Mouse (Mus musculus) olfactory bulb, adult 2 months (tissue): ENCODE measurements at regions not wholly inside any gene's neighbourhood (a gene's known extent, or its start where the extent isn't known, plus 50 kb on each side); places are given as distances from the start of the nearest gene placed in this dataset.

ENCODE experiments used
- CTCF ChIP-seq: fragments of 200-500 bp; IDR thresholded peaks from 2 replicates; pipeline ENCODE4 v1.5.1; 2012; ENCODE audit warnings: low read depth, mild to moderate bottlenecking, low read length, moderate library complexity; ENCODE audit not compliant: insufficient read depth
- POLR2A ChIP-seq: fragments of 200-500 bp; IDR thresholded peaks from 2 replicates; pipeline ENCODE4 v1.6.1; 2012; ENCODE audit warnings: mild to moderate bottlenecking, low read depth, low read length, moderate library complexity; ENCODE audit not compliant: insufficient read depth

- no peak for TF ChIP-seq CTCF
- no peak for TF ChIP-seq POLR2A
These were observed 68.0 kb upstream of the Shisa3 start for GRCm38 (mm10) chr5:67539591-67540238.
